Comparison of ENCODE assay signal across 8 mouse cellular contexts in the genomic region with DNA sequence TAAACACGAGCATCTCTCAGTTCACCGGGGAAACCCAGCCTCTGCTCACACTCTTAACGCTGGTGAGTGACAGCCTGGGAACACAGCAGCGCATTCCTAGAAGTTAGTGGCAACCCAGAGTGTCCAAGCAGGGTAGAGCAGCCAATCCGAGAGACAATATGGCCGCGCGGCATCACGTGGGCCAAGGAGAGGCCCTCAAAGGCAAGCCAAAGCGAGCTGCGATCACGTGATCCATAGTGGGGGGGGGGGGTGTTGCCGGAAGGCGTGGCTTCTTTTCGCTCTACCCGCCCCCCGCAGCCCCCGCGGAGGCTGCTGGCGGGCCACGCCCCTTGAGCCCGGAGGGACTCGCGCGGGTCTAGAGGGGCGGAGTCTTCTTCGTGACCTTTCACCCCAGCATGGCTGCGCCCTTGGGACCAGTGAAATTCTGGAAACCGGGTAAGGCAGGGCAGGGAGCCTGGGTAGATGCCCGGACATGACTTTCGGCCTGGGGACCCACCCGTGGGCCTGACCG. TPM values are rescaled to one million over a fixed set of nuclear protein-coding genes. Genes with fewer than 3 reads are reported as not detected.
DNase-seq lines count a peak whose midpoint lies in the region; ATAC-seq lines count a peak whose summit lies in the region.

Gene Dhx35, plus strand, starts transcription at position 314 of the 511 bp plus-strand sequence.

- DNase-seq in B cell, adult 2 months: peak; percentile 94 to 95
- DNase-seq in brain, adult 2 months (ENCODE audit: low read depth, low spot score): peak; percentile 99
- peak; percentile 99 for DNase-seq in heart, embryonic 10.5 days (ENCODE audit: low spot score)
- peak; percentile 95 for DNase-seq in liver
- peak; percentile 88 to 92 for DNase-seq in spleen, postnatal 4 days (ENCODE audit: low spot score in 2 of 2)

- peak within 1 kb of the TSS; percentile 77 for H3K4me2 ChIP-seq in kidney, embryonic 15.5 days

- peaks cover 17% of the 10 kb centered on the region for H3K4me1 ChIP-seq in heart, embryonic 10.5 days
- peaks cover 26% of the 10 kb centered on the region for H3K4me1 ChIP-seq in kidney, embryonic 15.5 days

- no peaks in the 10 kb centered on the region for H3K9me3 ChIP-seq in heart, embryonic 10.5 days
- H3K9me3 ChIP-seq in kidney, embryonic 15.5 days (replicated peaks): no peaks in the 10 kb centered on the region

- under 1% methylated on average over 32 of the region's 33 CpGs for WGBS in heart, embryonic 10.5 days
- under 1% methylated on average over 31 of the region's 33 CpGs for WGBS in kidney, embryonic 15.5 days

- H3K27me3 ChIP-seq in heart, embryonic 10.5 days (ENCODE audit: insufficient read depth, poor library complexity, severe bottlenecking): no peaks in the 10 kb centered on the region
- no peaks in the 10 kb centered on the region for H3K27me3 ChIP-seq in kidney, embryonic 15.5 days

- H3K9ac ChIP-seq in kidney, embryonic 15.5 days: peak within 1 kb of the TSS; percentile 59

- H3K4me3 ChIP-seq in heart, embryonic 10.5 days: peak within 1 kb of the TSS; percentile 86
- peak within 1 kb of the TSS; percentile 67 for H3K4me3 ChIP-seq in kidney, embryonic 15.5 days (replicated peaks)

- peaks cover 5% of the 10 kb centered on the region for H3K36me3 ChIP-seq in heart, embryonic 10.5 days
- H3K36me3 ChIP-seq in kidney, embryonic 15.5 days: 0 out of 2 replicates have a peak, but pooled peaks cover under 1% of the 10 kb centered on the region

- peak; percentile 95 for ATAC-seq in erythroblast, adult 5-6 weeks (replicated peaks; ENCODE audit: low FRiP score, poor library complexity, severe bottlenecking)
- peak; percentile 99 for ATAC-seq in kidney, embryonic 15.5 days (replicated peaks; ENCODE audit: low FRiP score)
- peak; percentile 95 for ATAC-seq in monocyte, adult 5-6 weeks (replicated peaks; ENCODE audit: insufficient number of reproducible peaks, low FRiP score, low TSS enrichment, poor library complexity, severe bottlenecking)

- H3K27ac ChIP-seq in heart, embryonic 10.5 days: peak within 1 kb of the TSS; percentile 94
- peak within 1 kb of the TSS; percentile 90 for H3K27ac ChIP-seq in kidney, embryonic 15.5 days

RNA-seq across cellular contexts. Expression of gene Dhx35, which starts in this region (rescaled TPM):
- total RNA-seq in erythroblast, adult 5-6 weeks (2015; ENCODE audit: low replicate concordance): 3.6 and 5.0 TPM in 2 replicates
- total RNA-seq in erythroblast, adult 5-6 weeks (2017; ENCODE audit: low replicate concordance): 1.9 and 2.8 TPM in 2 replicates
- polyA plus RNA-seq in heart, embryonic 10.5 days (2016; fragmentation: Nextera tagmentation; extraction: Ambion mirVana): 14.9 and 16.5 TPM in 2 replicates
- polyA plus RNA-seq in kidney, embryonic 15.5 days (2015; fragmentation: Nextera tagmentation; extraction: Ambion mirVana): 17.7 and 18.0 TPM in 2 replicates
- total RNA-seq in monocyte, adult 5-6 weeks (2017): 15.9 to 33.1 TPM (median 20.6 TPM) in 3 replicates

Comparison
In these comparisons a context has a peak if more than half of its experiments do, and no peak if none do; other contexts are left out.
1. Peak in every context shown above with its lines: DNase-seq, ATAC-seq, H3K4me3 ChIP-seq and H3K27ac ChIP-seq.